Mouse (Mus musculus): ENCODE data around the gene Pxmp4. TPM values are rescaled to one million over a fixed set of nuclear protein-coding genes. Genes with fewer than 3 reads are reported as not detected.

The Pxmp4 gene
- polyA plus RNA-seq, 1 experiment, result 3.3 TPM

DNA sequence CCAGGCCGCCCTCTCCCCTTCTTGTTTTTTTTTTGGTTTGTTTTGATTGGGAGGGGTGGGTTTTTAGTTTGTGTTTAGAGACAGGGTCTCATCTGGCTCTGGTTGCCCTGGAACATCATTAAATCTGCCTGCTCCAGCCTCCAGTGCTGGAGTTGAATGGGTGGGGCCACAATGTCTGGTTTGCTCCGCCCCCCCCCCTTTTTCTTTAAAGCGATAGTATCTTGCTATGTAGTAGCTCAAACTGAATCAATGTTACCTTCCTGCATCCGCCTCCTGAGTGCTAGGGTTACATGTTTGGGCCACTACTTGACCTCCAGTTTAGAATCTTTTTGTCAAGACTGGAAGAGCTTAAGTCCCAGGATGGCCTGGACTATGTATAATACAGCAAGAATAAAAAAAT, 32.2 kb downstream of the Pxmp4 start:
- Histone ChIP-seq H3K36me3 (ENCODE audit: control insufficient read depth, insufficient read depth, low read length) (no peaks in the 10 kb centered on the region), H3K4me3 (ENCODE audit: control insufficient read depth, low read depth, low read length) (no peak overlapping the region), H3K27me3 (ENCODE audit: control insufficient read depth, insufficient read depth, low read length) (no peaks in the 10 kb centered on the region), H3K27ac (ENCODE audit: control insufficient read depth, insufficient read depth, low read depth, low read length) (no peak overlapping the region), H3K4me1 (ENCODE audit: control insufficient read depth, insufficient read depth, low read length) (peaks cover 16% of the 10 kb centered on the region)
- TF ChIP-seq CTCF (IDR thresholded peaks at IDR 0.05; ENCODE audit: control insufficient read depth, insufficient read depth, insufficient replicate concordance, low read depth, low read length), result no peak
- TF ChIP-seq POLR2A (IDR thresholded peaks at IDR 0.05; ENCODE audit: control insufficient read depth, low read depth, low read length), result no peak

DNA sequence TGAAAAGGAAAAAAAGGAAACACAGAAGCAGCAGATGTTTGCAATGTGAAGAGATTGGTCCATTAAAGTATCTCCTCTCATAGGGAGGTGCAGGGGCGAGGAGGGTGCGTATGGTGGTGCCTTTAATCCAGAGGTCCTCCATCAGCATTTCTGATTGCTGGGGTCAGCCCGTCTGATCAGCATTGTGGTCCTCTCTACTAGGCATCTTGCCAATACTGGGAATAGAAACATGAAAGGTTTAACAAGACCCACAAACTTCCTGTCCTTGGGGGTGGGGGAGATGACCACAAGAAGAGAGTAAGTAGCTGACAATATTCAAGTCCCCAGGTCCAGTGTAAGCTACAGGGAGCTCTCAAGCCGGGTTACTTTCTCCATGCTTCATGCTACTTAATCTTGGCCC, 32.8 kb downstream of the Pxmp4 start:
- H3K27ac ChIP-seq (ENCODE audit: control insufficient read depth, insufficient read depth, low read depth, low read length), result no peak overlapping the region
- peaks cover 16% of the 10 kb centered on the region for H3K4me1 ChIP-seq (ENCODE audit: control insufficient read depth, insufficient read depth, low read length)
- H3K4me3 ChIP-seq (ENCODE audit: control insufficient read depth, low read depth, low read length), result no peak overlapping the region
- H3K36me3 ChIP-seq (ENCODE audit: control insufficient read depth, insufficient read depth, low read length), result no peaks in the 10 kb centered on the region
- TF ChIP-seq CTCF (IDR thresholded peaks at IDR 0.05; ENCODE audit: control insufficient read depth, insufficient read depth, insufficient replicate concordance, low read depth, low read length) (no peak), POLR2A (IDR thresholded peaks at IDR 0.05; ENCODE audit: control insufficient read depth, low read depth, low read length) (no peak)
- H3K27me3 ChIP-seq (ENCODE audit: control insufficient read depth, insufficient read depth, low read length), result no peaks in the 10 kb centered on the region

DNA sequence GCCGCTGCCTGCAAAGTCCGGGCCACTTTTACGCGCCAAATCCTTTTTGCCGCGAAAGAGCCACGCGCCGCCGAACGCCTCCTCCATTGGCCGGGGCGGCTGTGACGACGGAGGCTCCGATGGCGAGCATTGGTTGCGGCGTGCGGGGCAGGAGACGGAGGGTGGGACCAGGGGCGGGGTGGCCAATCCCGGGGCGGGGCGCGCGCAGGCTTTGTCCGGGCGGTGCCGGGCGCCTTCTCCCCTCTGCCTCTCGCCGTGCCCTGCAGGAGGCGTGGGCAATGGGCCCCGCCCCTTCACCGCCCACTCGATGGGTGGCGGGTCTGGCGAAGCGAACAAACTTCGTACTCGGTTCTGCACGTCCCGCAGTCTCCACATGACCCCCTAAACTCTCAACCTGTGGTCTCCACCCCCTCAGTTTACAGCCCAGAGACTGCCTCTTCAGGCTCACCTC, 33.6 kb downstream of the Pxmp4 start, which contains the start of gene E2f1:
Gene E2f1, minus strand, starts transcription at position 57 of the 451 bp plus-strand sequence.
- peaks cover 16% of the 10 kb centered on the region for H3K4me1 ChIP-seq (ENCODE audit: control insufficient read depth, insufficient read depth, low read length)

DNA sequence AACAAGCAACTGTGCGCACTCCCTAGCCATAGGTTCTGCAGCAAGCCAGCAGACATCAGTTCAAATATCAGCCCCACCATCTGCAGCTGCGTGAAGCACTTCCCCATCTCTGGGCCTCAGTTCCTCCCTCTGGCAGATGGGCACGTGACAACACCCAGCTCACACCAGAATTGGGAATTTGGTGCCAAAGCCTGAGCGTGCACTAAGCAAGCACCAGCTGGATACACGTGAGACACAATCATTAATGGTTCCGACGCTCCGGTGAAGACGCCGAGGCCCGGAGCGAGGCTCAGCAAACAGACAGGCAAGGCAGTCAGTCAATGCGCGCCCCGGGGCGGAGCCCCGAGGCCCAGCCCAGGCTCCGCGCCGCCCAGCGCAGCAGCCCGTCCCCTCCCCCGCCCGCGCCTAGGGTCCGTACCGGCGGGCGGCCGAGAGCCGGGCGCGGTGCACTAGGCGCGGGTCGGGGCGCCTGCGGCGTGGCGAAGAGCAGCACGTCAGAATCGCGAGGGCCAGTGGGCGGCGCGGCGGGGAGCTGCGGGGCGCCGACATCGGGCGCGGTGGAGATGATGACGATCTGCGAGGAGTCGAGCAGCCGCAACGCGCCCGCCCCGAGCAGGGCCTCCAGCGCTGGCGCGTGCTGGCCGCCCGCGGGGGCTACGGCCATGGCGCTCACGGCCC, 34.3 kb downstream of the Pxmp4 start:
- peak overlapping the region; percentile 83 for H3K4me3 ChIP-seq (ENCODE audit: control insufficient read depth, low read depth, low read length)
- TF ChIP-seq POLR2A (IDR thresholded peaks at IDR 0.05; ENCODE audit: control insufficient read depth, low read depth, low read length) (no peak), CTCF (IDR thresholded peaks at IDR 0.05; ENCODE audit: control insufficient read depth, insufficient read depth, insufficient replicate concordance, low read depth, low read length) (no peak)
- H3K27me3 ChIP-seq (ENCODE audit: control insufficient read depth, insufficient read depth, low read length), result no peaks in the 10 kb centered on the region
- H3K36me3 ChIP-seq (ENCODE audit: control insufficient read depth, insufficient read depth, low read length), result no peaks in the 10 kb centered on the region
- H3K27ac ChIP-seq (ENCODE audit: control insufficient read depth, insufficient read depth, low read depth, low read length), result no peak overlapping the region; the same call in 1 of the 2 replicates
- peaks cover 16% of the 10 kb centered on the region for H3K4me1 ChIP-seq (ENCODE audit: control insufficient read depth, insufficient read depth, low read length)

More for the DNA sequence above, 33.6 kb downstream of the Pxmp4 start, which contains the start of gene E2f1:
- Histone ChIP-seq H3K27me3 (ENCODE audit: control insufficient read depth, insufficient read depth, low read length) (no peaks in the 10 kb centered on the region), H3K36me3 (ENCODE audit: control insufficient read depth, insufficient read depth, low read length) (no peaks in the 10 kb centered on the region), H3K27ac (ENCODE audit: control insufficient read depth, insufficient read depth, low read depth, low read length) (peak within 1 kb of the TSS; percentile 33), H3K4me3 (ENCODE audit: control insufficient read depth, low read depth, low read length) (peak within 1 kb of the TSS; percentile 86)
- TF ChIP-seq POLR2A (IDR thresholded peaks at IDR 0.05; ENCODE audit: control insufficient read depth, low read depth, low read length), result no peak
- no peak for TF ChIP-seq CTCF (IDR thresholded peaks at IDR 0.05; ENCODE audit: control insufficient read depth, insufficient read depth, insufficient replicate concordance, low read depth, low read length)

DNA sequence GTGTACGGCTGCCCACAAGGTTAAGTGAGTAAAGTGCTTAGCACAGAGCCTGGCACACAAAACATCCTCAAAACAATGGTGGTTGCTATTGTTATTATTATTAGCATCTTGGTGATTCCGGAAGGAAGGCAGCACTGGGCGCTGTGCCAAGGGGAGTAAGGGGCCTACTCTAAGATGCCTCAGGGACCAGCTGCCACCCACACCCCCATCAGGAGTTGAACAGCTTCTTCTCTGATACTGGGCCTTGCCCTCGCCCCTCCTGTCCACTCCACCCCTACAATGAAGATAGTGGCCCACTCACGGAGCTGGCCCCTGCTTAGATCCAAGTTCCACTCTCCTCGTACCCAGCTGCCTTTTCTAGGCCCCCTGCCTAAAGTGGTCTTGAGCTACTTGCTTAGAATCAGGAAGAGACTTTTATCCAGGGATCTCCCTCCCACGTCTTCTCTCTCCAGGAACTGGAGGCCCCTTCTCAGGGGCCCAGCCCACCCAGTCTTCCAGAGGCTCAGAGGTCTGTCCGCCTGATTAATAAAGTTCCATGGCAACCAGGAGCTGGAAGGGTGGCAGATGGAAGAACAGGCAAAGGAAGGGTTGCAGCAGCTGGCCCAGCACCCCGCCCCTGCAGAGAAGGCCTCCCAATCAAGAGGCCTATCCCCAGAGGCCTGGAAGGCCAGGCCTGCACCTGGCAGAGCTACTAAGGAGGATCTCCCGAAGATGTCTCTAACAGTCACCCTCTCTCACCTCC, 35.0 kb downstream of the Pxmp4 start:
- peaks cover 16% of the 10 kb centered on the region for H3K4me1 ChIP-seq (ENCODE audit: control insufficient read depth, insufficient read depth, low read length)
- no peak overlapping the region for H3K27ac ChIP-seq (ENCODE audit: control insufficient read depth, insufficient read depth, low read depth, low read length)
- H3K36me3 ChIP-seq (ENCODE audit: control insufficient read depth, insufficient read depth, low read length), result no peaks in the 10 kb centered on the region
- TF ChIP-seq CTCF (IDR thresholded peaks at IDR 0.05; ENCODE audit: control insufficient read depth, insufficient read depth, insufficient replicate concordance, low read depth, low read length) (no peak), POLR2A (IDR thresholded peaks at IDR 0.05; ENCODE audit: control insufficient read depth, low read depth, low read length) (no peak)
- peak overlapping the region; percentile 83 for H3K4me3 ChIP-seq (ENCODE audit: control insufficient read depth, low read depth, low read length)
- H3K27me3 ChIP-seq (ENCODE audit: control insufficient read depth, insufficient read depth, low read length), result no peaks in the 10 kb centered on the region

DNA sequence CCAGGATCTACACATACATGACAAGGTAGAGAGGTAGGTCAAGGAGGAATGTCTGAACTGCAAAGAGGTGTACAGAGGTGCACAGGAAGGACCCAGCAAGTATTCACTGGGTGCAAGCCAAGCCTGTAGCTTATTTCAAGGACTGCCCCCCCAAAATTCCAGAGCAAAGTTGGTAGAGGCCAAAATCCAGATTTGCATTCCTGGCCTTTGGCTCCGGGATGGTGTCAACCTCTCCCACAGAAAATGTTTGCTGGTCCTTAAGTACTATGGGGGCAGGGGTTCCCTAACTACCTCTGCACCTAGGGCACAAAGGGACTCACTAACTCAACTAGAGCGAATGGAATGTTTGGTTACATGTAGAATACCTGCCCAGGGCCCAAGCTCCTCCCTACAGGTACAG, 35.7 kb downstream of the Pxmp4 start:
- TF ChIP-seq POLR2A (IDR thresholded peaks at IDR 0.05; ENCODE audit: control insufficient read depth, low read depth, low read length) (no peak), CTCF (IDR thresholded peaks at IDR 0.05; ENCODE audit: control insufficient read depth, insufficient read depth, insufficient replicate concordance, low read depth, low read length) (no peak)
- H3K4me1 ChIP-seq (ENCODE audit: control insufficient read depth, insufficient read depth, low read length), result peaks cover 16% of the 10 kb centered on the region
- no peaks in the 10 kb centered on the region for H3K27me3 ChIP-seq (ENCODE audit: control insufficient read depth, insufficient read depth, low read length)
- no peaks in the 10 kb centered on the region for H3K36me3 ChIP-seq (ENCODE audit: control insufficient read depth, insufficient read depth, low read length)
- no peak overlapping the region for H3K4me3 ChIP-seq (ENCODE audit: control insufficient read depth, low read depth, low read length)
- H3K27ac ChIP-seq (ENCODE audit: control insufficient read depth, insufficient read depth, low read depth, low read length), result no peak overlapping the region

DNA sequence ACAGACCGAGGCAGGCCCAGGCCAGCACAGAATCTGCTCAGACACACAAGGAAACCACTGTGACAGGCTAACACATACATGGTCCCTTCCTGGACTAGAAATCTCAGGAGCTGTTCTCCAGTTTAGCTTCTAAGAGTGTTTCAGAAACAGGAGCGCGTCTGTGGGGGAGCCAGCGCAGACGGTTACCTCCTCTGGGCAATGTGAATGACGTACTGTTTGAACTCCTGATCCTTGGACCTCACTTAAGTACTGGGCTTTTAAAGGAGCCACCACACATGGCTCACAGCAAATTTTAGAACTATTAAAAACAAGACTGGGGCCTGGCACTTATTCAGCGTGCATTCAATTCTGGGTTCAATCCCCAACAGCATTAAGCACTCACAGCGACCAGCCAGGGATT, 36.9 kb downstream of the Pxmp4 start:
- H3K4me1 ChIP-seq (ENCODE audit: control insufficient read depth, insufficient read depth, low read length), result peaks cover 16% of the 10 kb centered on the region
- no peak overlapping the region for H3K27ac ChIP-seq (ENCODE audit: control insufficient read depth, insufficient read depth, low read depth, low read length)
- no peaks in the 10 kb centered on the region for H3K36me3 ChIP-seq (ENCODE audit: control insufficient read depth, insufficient read depth, low read length)
- H3K27me3 ChIP-seq (ENCODE audit: control insufficient read depth, insufficient read depth, low read length), result no peaks in the 10 kb centered on the region
- TF ChIP-seq POLR2A (IDR thresholded peaks at IDR 0.05; ENCODE audit: control insufficient read depth, low read depth, low read length) (no peak), CTCF (IDR thresholded peaks at IDR 0.05; ENCODE audit: control insufficient read depth, insufficient read depth, insufficient replicate concordance, low read depth, low read length) (no peak)
- no peak overlapping the region for H3K4me3 ChIP-seq (ENCODE audit: control insufficient read depth, low read depth, low read length)
